Mouse (Mus musculus): Measurements from ENCODE around the gene Itpr3.

DNA sequence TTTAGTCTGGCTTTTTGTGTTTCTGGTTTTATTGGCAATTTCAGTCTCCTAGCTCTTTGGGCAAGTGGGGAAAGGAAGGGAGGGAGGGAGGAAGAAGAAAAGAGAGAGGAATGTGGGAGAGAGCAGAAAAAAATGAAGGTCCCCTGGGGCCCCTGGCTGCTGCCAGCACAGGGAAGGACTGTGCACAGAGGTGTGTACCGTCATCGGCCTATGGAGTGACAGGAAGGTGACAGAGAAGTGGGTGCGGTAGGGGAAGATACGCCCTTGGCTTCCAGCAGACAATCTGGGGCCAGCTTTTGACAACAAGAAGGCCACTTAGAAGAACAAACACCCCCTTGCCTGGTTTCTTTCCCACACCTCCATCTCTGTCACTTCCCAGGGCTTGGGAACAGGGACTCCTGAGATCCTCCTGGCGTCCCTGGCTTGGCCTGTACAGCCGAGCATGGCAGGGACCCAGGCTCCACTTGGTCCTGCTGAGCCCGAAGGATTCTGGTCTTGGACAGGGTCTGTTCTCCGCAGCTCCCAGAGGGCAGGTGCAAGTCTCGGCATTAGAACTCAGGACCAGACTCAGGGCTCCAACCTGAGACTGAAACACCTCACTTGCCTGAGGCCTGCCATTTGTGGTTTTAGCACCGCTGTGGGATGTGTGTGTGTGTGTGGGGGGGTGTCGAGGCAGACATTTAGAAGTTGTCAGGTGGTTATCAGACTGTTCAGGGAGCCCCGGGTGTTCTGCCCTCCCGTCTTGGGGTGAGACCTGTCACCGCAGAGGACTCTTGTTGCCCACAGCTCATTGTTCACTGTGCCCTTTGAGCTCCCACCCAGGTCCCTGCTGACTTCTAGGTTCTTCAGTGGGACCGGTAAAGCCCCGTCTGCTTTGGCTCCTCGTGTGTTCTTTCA, 18.0 kb downstream of the Itpr3 start:
- no peak for TF ChIP-seq CTCF (IDR thresholded peaks at IDR 0.05; ENCODE audit: low read depth, low read length)
- no peak for TF ChIP-seq POLR2A (IDR thresholded peaks at IDR 0.05; ENCODE audit: extremely low read depth, insufficient read depth, low read length)
